Mouse (Mus musculus) heart, adult 2 months (tissue): ENCODE measurements around the gene Angptl6.

ENCODE experiments used
- CTCF ChIP-seq: fragments of 200-600 bp; IDR thresholded peaks from 2 replicates; pipeline ENCODE4 v1.8.1; 2022; ENCODE audit warnings: antibody characterized with exemption, mild to moderate bottlenecking, moderate library complexity
- POLR2A ChIP-seq: fragments of 200-500 bp; IDR thresholded peaks from 2 replicates; pipeline ENCODE4 v1.6.1; 2011; ENCODE audit warnings: mild to moderate bottlenecking, low read depth, low read length, control low read depth; ENCODE audit not compliant: insufficient read depth

DNA sequence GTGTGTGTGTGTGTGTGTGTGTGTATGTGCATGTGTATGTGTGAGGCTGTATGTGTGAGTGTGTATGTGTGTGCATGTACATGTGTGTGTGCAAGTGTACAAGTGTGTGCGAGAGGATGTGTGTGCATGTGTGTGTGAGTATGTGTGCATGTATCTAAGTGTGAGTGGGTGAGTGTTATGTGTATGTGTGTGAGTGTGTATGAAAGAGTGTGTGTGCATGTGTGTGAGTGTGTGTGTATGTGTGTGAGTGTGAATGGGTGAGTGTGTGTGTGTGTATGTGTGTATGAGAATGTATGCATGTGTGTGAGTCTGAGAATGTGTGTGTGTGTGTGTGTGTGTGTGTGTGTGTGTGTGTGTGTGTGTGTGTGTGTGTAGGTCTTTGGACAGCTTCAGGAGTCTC, 51.4 kb downstream of the Angptl6 start:
- TF ChIP-seq CTCF, result no peak
- no peak for TF ChIP-seq POLR2A
